ENCODE assay signal across 17 mouse cellular contexts in the genomic region with DNA sequence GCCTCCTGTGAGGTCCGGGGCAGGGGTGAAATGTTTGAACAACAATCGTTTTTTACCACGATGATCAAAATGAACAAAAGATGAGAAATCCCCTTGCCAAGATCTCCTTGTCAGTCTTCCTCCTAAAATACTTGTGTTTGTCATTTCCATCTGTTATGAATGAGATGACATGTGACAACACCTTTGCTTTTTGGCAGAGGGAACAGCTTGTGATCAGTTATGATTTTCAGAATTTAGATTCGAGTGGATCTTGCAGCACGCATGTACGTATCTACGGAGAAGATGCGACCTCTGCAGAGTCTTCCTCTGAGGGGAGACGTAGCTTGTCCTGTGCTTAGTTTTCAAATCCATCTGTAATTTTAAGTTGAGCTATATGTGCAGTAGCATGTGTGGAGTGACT.
A peak's percentile ranks its signal among the peaks of the same experiment; 100 is the strongest.
DNase-seq lines count a peak whose midpoint lies in the region; ATAC-seq lines count a peak whose summit lies in the region.
"Had no signal": no experiment of that assay in that cellular context is flagged by ENCODE, and none has a peak within 500 bp of the region (broad histone marks: within the 10 kb centered on the region; RNA-seq: fewer than 3 reads in every experiment).

No protein-coding gene starts in this region.

- no peak overlapping the region for H3K4me3 ChIP-seq in forebrain, embryonic 13.5 days
- no peak overlapping the region for H3K4me3 ChIP-seq in forebrain, embryonic 10.5 days
- H3K4me3 ChIP-seq in midbrain, embryonic 14.5 days (replicated peaks; ENCODE audit: low read depth, low read length): no peak overlapping the region
- H3K4me3 ChIP-seq in midbrain, embryonic 10.5 days: no peak overlapping the region
- H3K4me3 ChIP-seq: embryonic facial prominence, embryonic 15.5 days; erythroblast, embryonic 14.5 days; gastrocnemius, adult 2 months; heart, embryonic 12.5 days; hindbrain, embryonic 10.5 days had no signal

- peaks cover 5% of the 10 kb centered on the region for H3K36me3 ChIP-seq in forebrain, embryonic 13.5 days (ENCODE audit: poor library complexity, severe bottlenecking)
- peaks cover 20% of the 10 kb centered on the region for H3K36me3 ChIP-seq in forebrain, embryonic 10.5 days (replicated peaks)
- no peaks in the 10 kb centered on the region for H3K36me3 ChIP-seq in midbrain, embryonic 14.5 days (ENCODE audit: control insufficient read depth, insufficient read depth, low read length)
- H3K36me3 ChIP-seq in midbrain, embryonic 10.5 days: peaks cover 5% of the 10 kb centered on the region

- no peak overlapping the region for H3K4me2 ChIP-seq in forebrain, embryonic 13.5 days
- H3K4me2 ChIP-seq in midbrain, embryonic 14.5 days (ENCODE audit: low read length): no peak overlapping the region
- H3K4me2 ChIP-seq: embryonic facial prominence, embryonic 15.5 days; heart, embryonic 12.5 days; hindbrain, embryonic 14.5 days had no signal

- H3K27me3 ChIP-seq in forebrain, embryonic 13.5 days: no peaks in the 10 kb centered on the region
- H3K27me3 ChIP-seq in forebrain, embryonic 10.5 days (ENCODE audit: poor library complexity, severe bottlenecking): no peaks in the 10 kb centered on the region
- H3K27me3 ChIP-seq in midbrain, embryonic 14.5 days (ENCODE audit: control insufficient read depth, insufficient read depth, low read length): no peaks in the 10 kb centered on the region
- no peaks in the 10 kb centered on the region for H3K27me3 ChIP-seq in midbrain, embryonic 10.5 days (ENCODE audit: low read depth, poor library complexity, severe bottlenecking)
- H3K27me3 ChIP-seq: embryonic facial prominence, embryonic 15.5 days; heart, embryonic 12.5 days had no signal

- no peak for DNase-seq in forebrain, embryonic 10.5 days (ENCODE audit: extremely low spot score, low spot score)
- peak; percentile 21 for DNase-seq in layer of hippocampus, adult 9-10 months (ENCODE audit: low spot score)
- DNase-seq in layer of hippocampus, postnatal 25 days (ENCODE audit: extremely low spot score in 1 of 2, low spot score in 1 of 2): no peak
- DNase-seq in midbrain, embryonic 14.5 days: no peak
- no peak for DNase-seq in midbrain, embryonic 10.5 days (ENCODE audit: low spot score)
- DNase-seq in lung, postnatal 14 days: no peak
- DNase-seq: adrenal gland, postnatal 10 days; cerebellum, adult 18-20 months; gastrocnemius, adult 2 months; gastrocnemius, postnatal 25 days had no signal

- H3K9me3 ChIP-seq in forebrain, embryonic 13.5 days (replicated peaks): no peaks in the 10 kb centered on the region
- H3K9me3 ChIP-seq in forebrain, embryonic 10.5 days: no peaks in the 10 kb centered on the region
- no peaks in the 10 kb centered on the region for H3K9me3 ChIP-seq in midbrain, embryonic 14.5 days (ENCODE audit: control insufficient read depth, low read length)
- H3K9me3 ChIP-seq in midbrain, embryonic 10.5 days (replicated peaks): no peaks in the 10 kb centered on the region
- H3K9me3 ChIP-seq: embryonic facial prominence, embryonic 15.5 days; G1E; heart, embryonic 12.5 days; hindbrain, embryonic 10.5 days had no signal

- 80% methylated on average over 9 of the region's 9 CpGs for WGBS in forebrain, embryonic 13.5 days
- 97% methylated on average over 9 of the region's 9 CpGs for WGBS in forebrain, embryonic 10.5 days
- WGBS in midbrain, embryonic 14.5 days: 89% methylated on average over 9 of the region's 9 CpGs
- WGBS in midbrain, embryonic 10.5 days: 93% methylated on average over 9 of the region's 9 CpGs

- H3K4me1 ChIP-seq in forebrain, embryonic 13.5 days: peaks cover 17% of the 10 kb centered on the region
- H3K4me1 ChIP-seq in forebrain, embryonic 10.5 days: peaks cover 6% of the 10 kb centered on the region
- H3K4me1 ChIP-seq in midbrain, embryonic 14.5 days (ENCODE audit: control insufficient read depth, insufficient read depth, low read length): peaks cover 4% of the 10 kb centered on the region; the same call in 1 of the 2 replicates
- peaks cover 7% of the 10 kb centered on the region for H3K4me1 ChIP-seq in midbrain, embryonic 10.5 days
- H3K4me1 ChIP-seq: embryonic facial prominence, embryonic 15.5 days; heart, embryonic 12.5 days had no signal

- peak overlapping the region; percentile 58 for H3K27ac ChIP-seq in forebrain, embryonic 13.5 days
- no peak overlapping the region for H3K27ac ChIP-seq in forebrain, embryonic 10.5 days
- H3K27ac ChIP-seq in midbrain, embryonic 14.5 days (replicated peaks; ENCODE audit: low read depth, low read length): no peak overlapping the region
- H3K27ac ChIP-seq in midbrain, embryonic 10.5 days (replicated peaks): no peak overlapping the region
- H3K27ac ChIP-seq: embryonic facial prominence, embryonic 15.5 days; gastrocnemius, adult 2 months; hindbrain, embryonic 10.5 days; hindbrain, embryonic 14.5 days had no signal

- no peak overlapping the region for H3K9ac ChIP-seq in forebrain, embryonic 13.5 days
- H3K9ac ChIP-seq in midbrain, embryonic 14.5 days (replicated peaks; ENCODE audit: low read length): 0 out of 2 replicates have a peak overlapping the region, but pooled peaks have one; percentile 18
- H3K9ac ChIP-seq: embryonic facial prominence, embryonic 15.5 days; heart, embryonic 12.5 days; hindbrain, embryonic 14.5 days had no signal

- peak; percentile 11; the same call in 1 of the 2 replicates for ATAC-seq in forebrain, embryonic 13.5 days
- ATAC-seq in midbrain, embryonic 14.5 days (ENCODE audit: low FRiP score, low TSS enrichment): no peak
